In the genomic region with DNA sequence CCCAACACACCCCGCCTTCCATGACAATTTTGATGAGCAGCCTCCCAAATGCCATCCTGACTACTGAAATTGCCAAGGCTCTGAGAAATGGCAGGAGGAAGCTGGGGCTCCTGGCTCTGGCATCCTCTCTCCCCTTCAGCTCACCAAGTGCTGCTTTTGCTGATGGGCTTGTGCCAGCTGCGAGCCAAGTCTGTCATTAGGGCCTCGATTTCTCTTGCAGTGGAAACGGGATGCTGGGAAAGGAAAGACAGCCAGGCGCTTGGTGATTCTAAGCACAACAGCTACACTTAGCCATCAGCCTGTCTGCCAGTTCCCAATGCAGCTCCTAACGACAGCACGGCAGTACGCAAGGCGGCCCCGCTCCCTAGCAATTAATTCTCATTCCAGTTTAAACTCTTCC, we compare ENCODE assay signal across 10 mouse cellular contexts. TPM values are rescaled to one million over a fixed set of nuclear protein-coding genes. Genes with fewer than 3 reads are reported as not detected.
DNase-seq lines count a peak whose midpoint lies in the region; ATAC-seq and TF ChIP-seq lines count a peak whose summit lies in the region.
"Had no signal": no experiment of that assay in that cellular context is flagged by ENCODE, and none has a peak within 500 bp of the region (broad histone marks: within the 10 kb centered on the region; RNA-seq: fewer than 3 reads in every experiment).

No protein-coding gene starts in this region.

- 0 out of 2 replicates have a peak, but pooled peaks cover 3% of the 10 kb centered on the region for H3K27me3 ChIP-seq in midbrain, postnatal 0 days (ENCODE audit: insufficient read depth, low read length)
- H3K27me3 ChIP-seq in midbrain, embryonic 16.5 days (ENCODE audit: control insufficient read depth, insufficient read depth, low read depth, low read length) = no peaks in the 10 kb centered on the region

- H3K36me3 ChIP-seq in midbrain, postnatal 0 days (ENCODE audit: insufficient read depth, low read length) = no peaks in the 10 kb centered on the region
- H3K36me3 ChIP-seq in midbrain, embryonic 16.5 days (ENCODE audit: control insufficient read depth, insufficient read depth, low read length) = no peaks in the 10 kb centered on the region

- no peak for TF ChIP-seq CTCF in midbrain, postnatal 0 days (IDR thresholded peaks at IDR 0.05)

- no peaks in the 10 kb centered on the region for H3K9me3 ChIP-seq in midbrain, postnatal 0 days (ENCODE audit: low read length)
- no peaks in the 10 kb centered on the region for H3K9me3 ChIP-seq in midbrain, embryonic 16.5 days (replicated peaks; ENCODE audit: control insufficient read depth, low read length, poor library complexity, severe bottlenecking)

- H3K9ac ChIP-seq in midbrain, postnatal 0 days (replicated peaks; ENCODE audit: low read length, poor library complexity, severe bottlenecking) = no peak overlapping the region
- H3K9ac ChIP-seq in midbrain, embryonic 16.5 days (ENCODE audit: low read depth, low read length) = no peak overlapping the region

- no peak overlapping the region for H3K4me2 ChIP-seq in midbrain, postnatal 0 days (ENCODE audit: low read depth, low read length, poor library complexity, severe bottlenecking)
- no peak overlapping the region for H3K4me2 ChIP-seq in midbrain, embryonic 16.5 days (ENCODE audit: low read length)
- H3K4me2 ChIP-seq: liver, embryonic 11.5 days had no signal

- ATAC-seq in midbrain, postnatal 0 days (ENCODE audit: low FRiP score) = no peak
- no peak for ATAC-seq in midbrain, embryonic 16.5 days
- ATAC-seq in erythroid progenitor cell, adult 5-6 weeks (replicated peaks; ENCODE audit: low FRiP score, poor library complexity, severe bottlenecking) = no peak

- H3K27ac ChIP-seq in midbrain, postnatal 0 days (ENCODE audit: low read depth, low read length) = no peak overlapping the region
- H3K27ac ChIP-seq in midbrain, embryonic 16.5 days (ENCODE audit: low read length) = no peak overlapping the region

- H3K4me3 ChIP-seq in midbrain, postnatal 0 days (ENCODE audit: low read depth, low read length) = no peak overlapping the region
- no peak overlapping the region for H3K4me3 ChIP-seq in midbrain, embryonic 16.5 days (ENCODE audit: low read depth, low read length)

- DNase-seq in cerebellum, adult 11-12 months = peak; percentile 17
- no peak for DNase-seq in cerebellum, postnatal 36 days
- DNase-seq in midbrain, postnatal 0 days (ENCODE audit: low spot score) = peak; percentile 56
- DNase-seq in layer of hippocampus, postnatal 25 days (ENCODE audit: extremely low spot score in 1 of 2, low spot score in 1 of 2) = peak; percentile 25 to 39
- DNase-seq in right cerebral cortex, postnatal 4 days = peak; percentile 55
- no peak for DNase-seq in lung, postnatal 25 days (ENCODE audit: low spot score)
- DNase-seq: lung, postnatal 14 days had no signal

- peaks cover 12% of the 10 kb centered on the region; the same call in 1 of the 2 replicates for H3K4me1 ChIP-seq in midbrain, postnatal 0 days (ENCODE audit: insufficient read depth, low read length)
- H3K4me1 ChIP-seq in midbrain, embryonic 16.5 days (ENCODE audit: control insufficient read depth, insufficient read depth, low read length) = peaks cover 15% of the 10 kb centered on the region

- WGBS in midbrain, postnatal 0 days = 51% methylated on average over 10 of the region's 10 CpGs
- WGBS in midbrain, embryonic 16.5 days = 53% methylated on average over 10 of the region's 10 CpGs

RNA-seq across cellular contexts. Expression of gene Disp3, which starts 26.6 kb away (rescaled TPM):
- 19.7 and 25.1 TPM in 2 replicates for total RNA-seq in midbrain, postnatal 0 days (2014; rRNA removed)
- polyA plus RNA-seq in midbrain, postnatal 0 days (2015; fragmentation: Nextera tagmentation; extraction: Ambion mirVana) = 6.8 and 7.8 TPM in 2 replicates
- polyA plus RNA-seq in midbrain, embryonic 16.5 days (2015; fragmentation: Nextera tagmentation; extraction: Ambion mirVana) = 12.4 and 12.7 TPM in 2 replicates
- 10 to 100 TPM; 32.4 to 33.6 TPM for total RNA-seq in layer of hippocampus, postnatal 25 days (2021)
- total RNA-seq in erythroid progenitor cell, adult 5-6 weeks (2015; ENCODE audit: low replicate concordance) = not detected in 2 replicates
- not detected in 2 replicates for total RNA-seq in erythroid progenitor cell, adult 5-6 weeks (2017; ENCODE audit: low replicate concordance)
- polyA plus RNA-seq: liver, embryonic 11.5 days had no signal

Comparison
In these comparisons a context has a peak if more than half of its experiments do, and no peak if none do; other contexts are left out.
1. DNase-seq: peak in cerebellum, adult 11-12 months (single experiment), midbrain, postnatal 0 days (single experiment), layer of hippocampus, postnatal 25 days (2 of 2) and right cerebral cortex, postnatal 4 days (single experiment); none in cerebellum, postnatal 36 days (0 of 2) and lung, postnatal 25 days (single experiment).
2. RNA of gene Disp3, which starts 26.6 kb away (total RNA-seq): 32.4 to 33.6 TPM in layer of hippocampus, postnatal 25 days and 19.7 to 25.1 TPM in midbrain, postnatal 0 days; not detected in erythroid progenitor cell, adult 5-6 weeks; every median in the first group is over 10 times any median in the second.